Mouse (Mus musculus) forebrain, embryonic 15.5 days (tissue): ENCODE data around the gene Cd2. TPM values are rescaled to one million over a fixed set of nuclear protein-coding genes. Genes with fewer than 3 reads are reported as not detected.

Experiments
- ATAC-seq: fragments of 200-750 bp; cut with Nextera tagmentation; replicated peaks from 2 replicates; pipeline ENCODE4 v1.8.0; 2017; ENCODE audit warnings: mild to moderate bottlenecking, moderate TSS enrichment, moderate library complexity
- H3K27ac ChIP-seq: fragments of 300-500 bp; sonication (generic); replicated peaks from 2 replicates; pipeline ENCODE4 v1.5.1; 2015; ENCODE audit warnings: mild to moderate bottlenecking, inconsistent platforms
- H3K27me3 ChIP-seq: fragments of 300-500 bp; sonication (generic); 2 replicates; pipeline ENCODE4 v1.6.1; 2015; ENCODE audit warnings: inconsistent platforms
- H3K36me3 ChIP-seq: fragments of 300-500 bp; sonication (generic); 2 replicates; pipeline ENCODE4 v1.6.1; 2015; ENCODE audit warnings: mild to moderate bottlenecking, inconsistent platforms
- H3K4me1 ChIP-seq: fragments of 300-500 bp; sonication (generic); 2 replicates; pipeline ENCODE4 v1.6.1; 2015; ENCODE audit warnings: inconsistent platforms
- H3K4me2 ChIP-seq: fragments of 300-500 bp; sonication (generic); replicated peaks from 2 replicates; pipeline ENCODE4 v1.6.1; 2015; ENCODE audit warnings: mild to moderate bottlenecking, inconsistent platforms
- H3K4me3 ChIP-seq: fragments of 300-500 bp; sonication (generic); 2 replicates; pipeline ENCODE4 v1.5.1; 2015; ENCODE audit warnings: mild to moderate bottlenecking, inconsistent platforms
- H3K9ac ChIP-seq: fragments of 300-500 bp; sonication (generic); replicated peaks from 2 replicates; pipeline ENCODE4 v1.6.1; 2015; ENCODE audit warnings: mild to moderate bottlenecking, inconsistent platforms
- H3K9me3 ChIP-seq: fragments of 300-500 bp; sonication (generic); 2 replicates; pipeline ENCODE4 v1.6.1; 2016; ENCODE audit warnings: inconsistent platforms
- WGBS: fragments of 180-500 bp; shearing (Covaris S2); methylation state at CpG from one replicate; pipeline ENCODE4 v1.1.7; 2015; ENCODE audit warnings: mixed read lengths; 5-methylcytosine and 5-hydroxymethylcytosine counted together
- polyA plus RNA-seq: library from polyadenylated mRNA; unstranded; fragments of >200 nt; fragmentation: Nextera tagmentation; extraction: Ambion mirVana; gene quantifications from 2 replicates; pipeline ENCODE4 v1.2.1, GENCODE M21; 2015

The Cd2 gene
- polyA plus RNA-seq, result 0.15 and 0.32 TPM in 2 replicates

- Histone ChIP-seq H3K4me1 (no peaks in the 10 kb centered on the region), H3K36me3 (no peaks in the 10 kb centered on the region), H3K9me3 (no peaks in the 10 kb centered on the region), H3K4me2 (no peak within 1 kb of the TSS), H3K9ac (no peak within 1 kb of the TSS), H3K4me3 (no peak within 1 kb of the TSS), H3K27me3 (no peaks in the 10 kb centered on the region), H3K27ac (no peak within 1 kb of the TSS)
- ATAC-seq, result no peak
- WGBS, result 45% methylated on average over 4 of the region's 4 CpGs
These were observed at the start of gene Cd2 for GRCm38 (mm10) chr3:101287911-101288311. Cd2 (minus strand) TSS chr3:101287939.

GRCm38 (mm10) chr3:101328617-101329016, 40.9 kb upstream of the Cd2 start:
- ATAC-seq, result no peak
- Histone ChIP-seq H3K4me2 (no peak overlapping the region), H3K27ac (no peak overlapping the region), H3K4me3 (no peak overlapping the region), H3K27me3 (no peaks in the 10 kb centered on the region), H3K4me1 (no peaks in the 10 kb centered on the region), H3K36me3 (no peaks in the 10 kb centered on the region), H3K9ac (no peak overlapping the region), H3K9me3 (no peaks in the 10 kb centered on the region)
- 90% methylated on average over 7 of the region's 7 CpGs for WGBS

- Histone ChIP-seq H3K27me3 (no peaks in the 10 kb centered on the region), H3K27ac (no peak overlapping the region), H3K9ac (no peak overlapping the region), H3K4me1 (no peaks in the 10 kb centered on the region), H3K4me2 (no peak overlapping the region), H3K36me3 (no peaks in the 10 kb centered on the region), H3K4me3 (no peak overlapping the region), H3K9me3 (no peaks in the 10 kb centered on the region)
- ATAC-seq, result no peak
- 76% methylated on average over 2 of the region's 2 CpGs for WGBS
These were observed 39.5 kb upstream of the Cd2 start for GRCm38 (mm10) chr3:101327248-101327647.

- 76% methylated on average over 10 of the region's 10 CpGs for WGBS
- ATAC-seq, result no peak
- no peak overlapping the region for H3K27ac ChIP-seq
- H3K9me3 ChIP-seq, result no peaks in the 10 kb centered on the region
- no peak overlapping the region for H3K4me3 ChIP-seq
- H3K27me3 ChIP-seq, result no peaks in the 10 kb centered on the region
- no peaks in the 10 kb centered on the region for H3K36me3 ChIP-seq
- no peak overlapping the region for H3K4me2 ChIP-seq
- H3K9ac ChIP-seq, result no peak overlapping the region
- H3K4me1 ChIP-seq, result no peaks in the 10 kb centered on the region
These were observed 34.7 kb upstream of the Cd2 start for GRCm38 (mm10) chr3:101322437-101322836.

GRCm38 (mm10) chr3:101320874-101321273, 33.1 kb upstream of the Cd2 start:
- Histone ChIP-seq H3K4me3 (no peak overlapping the region), H3K27ac (no peak overlapping the region), H3K27me3 (no peaks in the 10 kb centered on the region), H3K36me3 (no peaks in the 10 kb centered on the region), H3K9me3 (no peaks in the 10 kb centered on the region), H3K9ac (no peak overlapping the region), H3K4me1 (no peaks in the 10 kb centered on the region), H3K4me2 (no peak overlapping the region)
- ATAC-seq, result no peak
- WGBS, result 65% methylated on average over 7 of the region's 7 CpGs

GRCm38 (mm10) chr3:101318516-101319170, 30.9 kb upstream of the Cd2 start:
- Histone ChIP-seq H3K9ac (no peak overlapping the region), H3K9me3 (no peaks in the 10 kb centered on the region), H3K4me3 (no peak overlapping the region), H3K36me3 (no peaks in the 10 kb centered on the region), H3K4me2 (no peak overlapping the region), H3K27ac (no peak overlapping the region), H3K27me3 (no peaks in the 10 kb centered on the region), H3K4me1 (no peaks in the 10 kb centered on the region)
- ATAC-seq, result no peak
- WGBS, result 81% methylated on average over 6 of the region's 6 CpGs

- H3K4me3 ChIP-seq, result no peak overlapping the region
- no peak overlapping the region for H3K9ac ChIP-seq
- no peaks in the 10 kb centered on the region for H3K4me1 ChIP-seq
- no peak overlapping the region for H3K4me2 ChIP-seq
- no peaks in the 10 kb centered on the region for H3K27me3 ChIP-seq
- H3K36me3 ChIP-seq, result no peaks in the 10 kb centered on the region
- H3K9me3 ChIP-seq, result no peaks in the 10 kb centered on the region
- no peak for ATAC-seq
- no peak overlapping the region for H3K27ac ChIP-seq
- 75% methylated on average over 6 of the region's 6 CpGs for WGBS
These were observed 30.4 kb upstream of the Cd2 start for GRCm38 (mm10) chr3:101318115-101318514.

- WGBS, result 75% methylated on average over 6 of the region's 6 CpGs
- no peaks in the 10 kb centered on the region for H3K27me3 ChIP-seq
- no peak for ATAC-seq
These were observed 27.2 kb upstream of the Cd2 start for GRCm38 (mm10) chr3:101314954-101315353.

GRCm38 (mm10) chr3:101313266-101314051, 25.7 kb upstream of the Cd2 start:
- Histone ChIP-seq H3K9ac (no peak overlapping the region), H3K27me3 (no peaks in the 10 kb centered on the region), H3K4me2 (no peak overlapping the region), H3K4me1 (no peaks in the 10 kb centered on the region), H3K27ac (no peak overlapping the region), H3K9me3 (no peaks in the 10 kb centered on the region), H3K4me3 (no peak overlapping the region), H3K36me3 (no peaks in the 10 kb centered on the region)
- no peak for ATAC-seq
- WGBS, result 82% methylated on average over 8 of the region's 8 CpGs

More at GRCm38 (mm10) chr3:101314954-101315353, 27.2 kb upstream of the Cd2 start:
- Histone ChIP-seq H3K4me2 (no peak overlapping the region), H3K4me1 (no peaks in the 10 kb centered on the region), H3K27ac (no peak overlapping the region), H3K9me3 (no peaks in the 10 kb centered on the region), H3K4me3 (no peak overlapping the region), H3K36me3 (no peaks in the 10 kb centered on the region), H3K9ac (no peak overlapping the region)

GRCm38 (mm10) chr3:101310977-101311376, 23.2 kb upstream of the Cd2 start:
- Histone ChIP-seq H3K9ac (no peak overlapping the region), H3K4me2 (no peak overlapping the region), H3K4me3 (no peak overlapping the region), H3K9me3 (no peaks in the 10 kb centered on the region), H3K27ac (no peak overlapping the region), H3K27me3 (no peaks in the 10 kb centered on the region), H3K4me1 (no peaks in the 10 kb centered on the region), H3K36me3 (no peaks in the 10 kb centered on the region)
- no peak for ATAC-seq
- WGBS, result 70% methylated on average over 9 of the region's 9 CpGs

GRCm38 (mm10) chr3:101309626-101310025, 21.9 kb upstream of the Cd2 start:
- ATAC-seq, result no peak
- no peaks in the 10 kb centered on the region for H3K4me1 ChIP-seq
- 67% methylated on average over 3 of the region's 3 CpGs for WGBS
- H3K9me3 ChIP-seq, result no peaks in the 10 kb centered on the region
- H3K36me3 ChIP-seq, result no peaks in the 10 kb centered on the region
- H3K4me2 ChIP-seq, result no peak overlapping the region
- no peak overlapping the region for H3K27ac ChIP-seq
- no peak overlapping the region for H3K4me3 ChIP-seq
- no peaks in the 10 kb centered on the region for H3K27me3 ChIP-seq
- no peak overlapping the region for H3K9ac ChIP-seq

GRCm38 (mm10) chr3:101306090-101306489, 18.4 kb upstream of the Cd2 start:
- Histone ChIP-seq H3K9ac (no peak overlapping the region), H3K4me1 (peaks cover 13% of the 10 kb centered on the region), H3K9me3 (no peaks in the 10 kb centered on the region), H3K4me3 (no peak overlapping the region), H3K27ac (no peak overlapping the region), H3K36me3 (no peaks in the 10 kb centered on the region), H3K27me3 (0 out of 2 replicates have a peak, but pooled peaks cover 3% of the 10 kb centered on the region), H3K4me2 (no peak overlapping the region)
- 75% methylated on average over 9 of the region's 9 CpGs for WGBS
- ATAC-seq, result no peak
